Mouse (Mus musculus) CH12.LX (cell line): ENCODE measurements around the gene Cd247. TPM values are rescaled to one million over a fixed set of nuclear protein-coding genes. Genes with fewer than 3 reads are reported as not detected.

Source experiments
- DNase-seq: peaks from one replicate; pipeline ENCODE4 v3.0.0-alpha.2; 2013; ENCODE audit errors: extremely low read depth
- H3K27ac ChIP-seq: 2 replicates; pipeline ENCODE4 v1.5.1; 2012; ENCODE audit warnings: low read depth, mild to moderate bottlenecking, control low read depth, moderate library complexity; ENCODE audit not compliant: insufficient read depth
- H3K27me3 ChIP-seq: replicated peaks from 2 replicates; pipeline ENCODE3; 2012; ENCODE audit warnings: inconsistent platforms
- H3K36me3 ChIP-seq, 2 experiments: replicated peaks in 1 of 2; 2 replicates each; pipeline versions ENCODE3 to v1.6.1; 2012; ENCODE audit warnings: inconsistent platforms in 1 of 2, low read length in 1 of 2, mild to moderate bottlenecking in 1 of 2, mixed read lengths in 1 of 2, moderate library complexity in 1 of 2; ENCODE audit not compliant: control insufficient read depth in 1 of 2, insufficient read depth in 1 of 2
- H3K4me1 ChIP-seq, 2 experiments: 2 replicates each; pipeline ENCODE4 v1.6.1; 2012; ENCODE audit warnings: inconsistent platforms in 1 of 2, moderate library complexity in 1 of 2; ENCODE audit not compliant: insufficient read depth in 2 of 2, control insufficient read depth in 1 of 2
- H3K4me2 ChIP-seq: 2 replicates; pipeline ENCODE4 v1.6.1; 2012; ENCODE audit warnings: low read depth, mild to moderate bottlenecking, control low read depth; ENCODE audit not compliant: poor library complexity, insufficient read depth, severe bottlenecking
- H3K4me3 ChIP-seq, 3 experiments: fragments of 150-350 bp in 1 of 3; sonication (generic) in 1 of 3; replicated peaks in 1 of 3; 2 replicates each; pipeline versions ENCODE3 to v1.5.1; 2011 to 2012; ENCODE audit warnings: low read depth in 2 of 3, low read length in 2 of 3, mild to moderate bottlenecking in 2 of 3, moderate library complexity in 2 of 3, control low read depth in 1 of 3, improper control_type of control experiment in 1 of 3, inconsistent platforms in 1 of 3, mixed read lengths in 1 of 3; ENCODE audit not compliant: poor library complexity in 1 of 3
- H3K79me2 ChIP-seq: replicated peaks from 2 replicates; pipeline ENCODE4 v1.6.1; 2012; ENCODE audit warnings: mild to moderate bottlenecking, moderate library complexity; ENCODE audit not compliant: control insufficient read depth, poor library complexity, insufficient read depth, severe bottlenecking; ENCODE audit errors: extremely low read depth
- H3K9ac ChIP-seq: 2 replicates; pipeline ENCODE4 v1.6.1; 2012; ENCODE audit warnings: low read depth, mild to moderate bottlenecking, control low read depth, moderate library complexity; ENCODE audit not compliant: insufficient read depth
- H3K9me3 ChIP-seq: replicated peaks from 2 replicates; pipeline ENCODE3; 2012; ENCODE audit warnings: low read length, inconsistent platforms, mixed read lengths
- CHD1 ChIP-seq: IDR thresholded peaks from 2 replicates; pipeline ENCODE4 v1.6.1; 2012; ENCODE audit warnings: low read depth, low read length, improper control_type of control experiment, inconsistent platforms
- CHD2 ChIP-seq: IDR thresholded peaks from 2 replicates; pipeline ENCODE4 v1.6.1; 2011; ENCODE audit warnings: low read length, improper control_type of control experiment
- CTCF ChIP-seq, 2 experiments: IDR thresholded peaks in 1 of 2; conservative IDR thresholded peaks in 1 of 2; 2 replicates each; pipeline ENCODE4 v1.5.1; 2011 to 2012; ENCODE audit warnings: low read depth in 2 of 2, low read length in 2 of 2, improper control_type of control experiment in 1 of 2, inconsistent platforms in 1 of 2, mild to moderate bottlenecking in 1 of 2, moderate library complexity in 1 of 2
- ELF1 ChIP-seq: IDR thresholded peaks from 2 replicates; pipeline ENCODE4 v1.6.1; 2014; ENCODE audit warnings: low read depth, mild to moderate bottlenecking, inconsistent platforms, low read length, improper control_type of control experiment
- EP300 ChIP-seq: IDR thresholded peaks from 2 replicates; pipeline ENCODE4 v1.6.1; 2011; ENCODE audit warnings: low read length, improper control_type of control experiment
- GABPA ChIP-seq: IDR thresholded peaks from 2 replicates; pipeline ENCODE4 v1.6.1; 2012; ENCODE audit warnings: low read depth, low read length, improper control_type of control experiment, inconsistent platforms; ENCODE audit not compliant: insufficient replicate concordance
- JUN ChIP-seq: IDR thresholded peaks from 2 replicates; pipeline ENCODE4 v1.6.1; 2011; ENCODE audit warnings: low read depth, mild to moderate bottlenecking, low read length, improper control_type of control experiment, moderate library complexity; ENCODE audit not compliant: insufficient read depth
- JUND ChIP-seq: conservative IDR thresholded peaks from 2 replicates; pipeline ENCODE4 v1.6.1; 2011; ENCODE audit warnings: low read depth, low read length, improper control_type of control experiment
- KAT2A ChIP-seq: IDR thresholded peaks from 2 replicates; pipeline ENCODE4 v1.6.1; 2012; ENCODE audit warnings: low read length, improper control_type of control experiment, inconsistent platforms; ENCODE audit not compliant: insufficient replicate concordance
- MAFK ChIP-seq: IDR thresholded peaks from 2 replicates; pipeline ENCODE4 v1.6.1; 2011; ENCODE audit warnings: low read length, improper control_type of control experiment; ENCODE audit not compliant: insufficient replicate concordance
- MAX ChIP-seq: IDR thresholded peaks from 2 replicates; pipeline ENCODE4 v1.6.1; 2011; ENCODE audit warnings: low read length, improper control_type of control experiment
- NRF1 ChIP-seq: IDR thresholded peaks from 2 replicates; pipeline ENCODE4 v1.6.1; 2014; ENCODE audit warnings: low read depth, mild to moderate bottlenecking, inconsistent platforms, low read length, improper control_type of control experiment, moderate library complexity
- SIN3A ChIP-seq: IDR thresholded peaks from 2 replicates; pipeline ENCODE4 v1.6.1; 2012; ENCODE audit warnings: low read length, improper control_type of control experiment, inconsistent platforms
- SMC3 ChIP-seq: IDR thresholded peaks from 2 replicates; pipeline ENCODE4 v1.6.1; 2011; ENCODE audit warnings: low read depth, low read length, improper control_type of control experiment
- TBP ChIP-seq: conservative IDR thresholded peaks from 2 replicates; pipeline ENCODE4 v1.6.1; 2011; ENCODE audit warnings: low read depth, low read length, improper control_type of control experiment
- TCF12 ChIP-seq: IDR thresholded peaks from 2 replicates; pipeline ENCODE4 v1.6.1; 2014; ENCODE audit warnings: low read depth, mild to moderate bottlenecking, inconsistent platforms, low read length, improper control_type of control experiment
- USF2 ChIP-seq: conservative IDR thresholded peaks from 2 replicates; pipeline ENCODE4 v1.6.1; 2011; ENCODE audit warnings: low read depth, low read length, improper control_type of control experiment
- ZMIZ1 ChIP-seq: IDR thresholded peaks from 2 replicates; pipeline ENCODE4 v1.6.1; 2012; ENCODE audit warnings: low read depth, mild to moderate bottlenecking, inconsistent platforms, low read length, improper control_type of control experiment
- ZNF384 ChIP-seq: IDR thresholded peaks from 2 replicates; pipeline ENCODE4 v1.6.1; 2012; ENCODE audit warnings: low read depth, low read length, improper control_type of control experiment, inconsistent platforms
- dilution Hi-C: fragments of 300-500 bp; cut with MboI; formaldehyde crosslinking; loops from 2 replicates; pipeline ENCODE4 v1.14.3; 2020; ENCODE audit warnings: low sequenced_read_pairs; ENCODE audit not compliant: extremely low pct_unique_long_range_greater_than_20kb, extremely low pct_ligation_motif_present
- in situ Hi-C: fragments of 300-500 bp; cut with MboI; formaldehyde crosslinking; loops from 3 replicates; pipeline ENCODE4 v1.14.3; 2019; ENCODE audit warnings: low sequenced_read_pairs, low pct_ligation_motif_present, low pct_unique_long_range_greater_than_20kb, mixed read lengths
- polyA plus RNA-seq: library from polyadenylated mRNA; unstranded; fragments of >175 nt; gene quantifications from 2 replicates; pipeline ENCODE4 v1.2.1, GENCODE M21; 2012; ENCODE audit warnings: low read depth; ENCODE audit not compliant: insufficient read length
- total RNA-seq, 2 experiments: library from RNA; depleted of rRNA; stranded (reverse); fragments of 300-350 nt in 1 of 2; fragments of >200 nt in 1 of 2; gene quantifications; 2 replicates each; pipeline ENCODE4 v1.2.3; 2012 to 2014

The Cd247 gene
- total and polyA plus RNA-seq, 3 experiments = 1.3 to 2.0 TPM; not detected in 1

GRCm38 (mm10) chr1:165840548-165841230, 52.2 kb downstream of the Cd247 start:
- no peak overlapping the region for H3K9ac ChIP-seq
- peaks cover 7% of the 10 kb centered on the region for H3K27me3 ChIP-seq
- no peaks in the 10 kb centered on the region for H3K79me2 ChIP-seq
- H3K4me1 ChIP-seq = peaks cover 3 to 14% of the 10 kb centered on the region in 2 experiments
- H3K4me2 ChIP-seq = no peak overlapping the region
- TF ChIP-seq SMC3 (no peak), ZMIZ1 (no peak), MAX (no peak), EP300 (no peak), JUN (no peak), CHD2 (no peak), GABPA (no peak), USF2 (no peak), JUND (no peak)
- TF ChIP-seq, all 38 proteins: peak for 0
- Histone ChIP-seq H3K4me3 (no peak overlapping the region), H3K36me3 (no peaks in the 10 kb centered on the region), H3K9me3 (no peaks in the 10 kb centered on the region), H3K27ac (no peak overlapping the region)
- no peak for DNase-seq
- dilution Hi-C loops = no loop called here
- in situ Hi-C loops = no loop called here

- dilution Hi-C loops (no loop called here), in situ Hi-C loops (no loop called here)
- no peak overlapping the region for H3K27ac ChIP-seq
- no peak overlapping the region for H3K9ac ChIP-seq
- H3K79me2 ChIP-seq = no peaks in the 10 kb centered on the region
- no peaks in the 10 kb centered on the region for H3K9me3 ChIP-seq
- no peak overlapping the region for H3K4me2 ChIP-seq
- H3K4me3 ChIP-seq = no peak overlapping the region
- H3K36me3 ChIP-seq = no peaks in the 10 kb centered on the region
- TF ChIP-seq ZNF384 (no peak), CHD1 (no peak), SIN3A (no peak), ELF1 (no peak), TBP (no peak), TCF12 (no peak), CTCF (conservative IDR thresholded peaks at IDR 0.05 in 1 of 2, IDR thresholded peaks at IDR 0.05 in 1 of 2; ENCODE audit: low read depth in 2 of 2, low read length in 2 of 2) (no peak), ZMIZ1 (no peak), NRF1 (no peak), MAFK (no peak), KAT2A (no peak)
- peaks cover 3 to 14% of the 10 kb centered on the region in 2 experiments for H3K4me1 ChIP-seq
- no peak for DNase-seq
- peaks cover 11% of the 10 kb centered on the region for H3K27me3 ChIP-seq
Measured at GRCm38 (mm10) chr1:165842170-165842569, 53.7 kb downstream of the Cd247 start.
